Mouse (Mus musculus) stomach, postnatal 0 days (tissue): ENCODE measurements at regions not wholly inside any gene's neighbourhood (a gene's known extent, or its start where the extent isn't known, plus 50 kb on each side); places are given as distances from the start of the nearest gene placed in this dataset.

Source experiments
- CTCF ChIP-seq: IDR thresholded peaks from 2 replicates; pipeline ENCODE4 v1.5.1; 2016; ENCODE audit warnings: antibody characterized with exemption, low read depth, mild to moderate bottlenecking, moderate library complexity
- EP300 ChIP-seq: optimal IDR thresholded peaks from 2 replicates; pipeline ENCODE3; 2016; ENCODE audit warnings: antibody characterized with exemption

DNA sequence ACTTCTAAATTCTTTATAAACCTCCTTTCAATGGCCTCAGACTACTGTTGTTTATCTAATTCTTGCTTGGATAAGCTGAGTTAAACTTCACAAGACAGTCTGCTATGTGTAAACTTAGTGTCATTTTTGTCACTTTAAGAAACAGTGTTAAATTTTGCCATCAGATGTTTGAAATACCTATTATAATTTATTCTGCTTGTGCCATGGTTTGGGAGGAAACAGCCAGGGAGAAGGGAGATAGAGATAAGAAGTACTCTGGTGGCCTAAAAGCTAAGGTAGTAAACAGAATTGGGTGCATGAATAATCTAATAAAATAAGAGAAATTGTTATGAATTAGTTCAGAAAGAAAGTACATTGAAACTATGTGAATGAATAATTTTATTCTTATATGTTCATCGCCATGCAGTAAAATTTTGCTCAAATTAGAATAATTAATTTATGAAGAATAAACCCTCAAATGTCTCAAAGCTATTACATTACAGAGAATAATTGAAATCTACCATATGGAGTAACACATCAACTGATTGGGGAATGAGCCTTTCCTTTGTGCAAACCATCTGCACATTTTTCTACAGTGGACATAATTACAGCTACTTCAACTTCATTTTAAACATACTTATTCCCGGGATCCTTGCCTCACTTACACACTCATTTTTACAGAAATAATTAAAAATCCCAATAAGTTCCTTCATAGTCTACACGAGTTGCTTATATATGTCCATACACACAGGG, 982.3 kb downstream of the Fam181b start:
- no peak for TF ChIP-seq CTCF
- no peak for TF ChIP-seq EP300
